Mouse (Mus musculus): ENCODE data around the gene Ankrd55. TPM values are rescaled to one million over a fixed set of nuclear protein-coding genes. Genes with fewer than 3 reads are reported as not detected.
"Not testable (repeated sequence)": the region's sequence is repeated elsewhere in the genome, so short reads cannot be mapped to it uniquely, and the experiment has no call there.

Ankrd55 gene
- total and polyA plus RNA-seq, 2 experiments, result 0.09 to 0.10 TPM

- 91% methylated on average over 6 of the region's 6 CpGs for WGBS
- Histone ChIP-seq H3K4me3 (ENCODE audit: insufficient read depth, low read depth, low read length) (no peak overlapping the region), H3K9ac (ENCODE audit: low read depth, low read length) (no peak overlapping the region), H3K27ac (replicated peaks; ENCODE audit: insufficient read depth, low read depth, low read length) (no peak overlapping the region), H3K4me1 (ENCODE audit: control insufficient read depth, insufficient read depth, low read length) (no peaks in the 10 kb centered on the region), H3K27me3 (ENCODE audit: control insufficient read depth, insufficient read depth, low read length) (no peaks in the 10 kb centered on the region), H3K36me3 (ENCODE audit: control insufficient read depth, insufficient read depth, low read length) (no peaks in the 10 kb centered on the region), H3K79me2 (ENCODE audit: control insufficient read depth, insufficient read depth, low read length) (no peaks in the 10 kb centered on the region)
- TF ChIP-seq CTCF (IDR thresholded peaks at IDR 0.05; ENCODE audit: low read depth, low read length) (no peak), POLR2A (IDR thresholded peaks at IDR 0.05; ENCODE audit: extremely low read depth, insufficient read depth, low read length) (no peak)
- DNase-seq (ENCODE audit: extremely low read depth, low read depth, low spot score), result no peak
Measured at GRCm38 (mm10) chr13:112294446-112294845, 6.2 kb downstream of the Ankrd55 start.

GRCm38 (mm10) chr13:112297781-112298180 lies 9.5 kb downstream of the Ankrd55 start:
- Histone ChIP-seq H3K79me2 (ENCODE audit: control insufficient read depth, insufficient read depth, low read length) (no peaks in the 10 kb centered on the region), H3K4me3 (ENCODE audit: insufficient read depth, low read depth, low read length) (no peak overlapping the region), H3K36me3 (ENCODE audit: control insufficient read depth, insufficient read depth, low read length) (no peaks in the 10 kb centered on the region), H3K27me3 (ENCODE audit: control insufficient read depth, insufficient read depth, low read length) (no peaks in the 10 kb centered on the region), H3K9ac (ENCODE audit: low read depth, low read length) (no peak overlapping the region), H3K27ac (replicated peaks; ENCODE audit: insufficient read depth, low read depth, low read length) (no peak overlapping the region), H3K4me1 (ENCODE audit: control insufficient read depth, insufficient read depth, low read length) (no peaks in the 10 kb centered on the region)
- no peak for DNase-seq (ENCODE audit: extremely low read depth, low read depth, low spot score)
- no peak for TF ChIP-seq POLR2A (IDR thresholded peaks at IDR 0.05; ENCODE audit: extremely low read depth, insufficient read depth, low read length)
- TF ChIP-seq CTCF (IDR thresholded peaks at IDR 0.05; ENCODE audit: low read depth, low read length), result no peak
- 88% methylated on average over 6 of the region's 6 CpGs for whole genome bisulfite sequencing

- Histone ChIP-seq H3K36me3 (ENCODE audit: control insufficient read depth, insufficient read depth, low read length) (no peaks in the 10 kb centered on the region), H3K27me3 (ENCODE audit: control insufficient read depth, insufficient read depth, low read length) (no peaks in the 10 kb centered on the region), H3K4me1 (ENCODE audit: control insufficient read depth, insufficient read depth, low read length) (no peaks in the 10 kb centered on the region), H3K9ac (ENCODE audit: low read depth, low read length) (no peak overlapping the region), H3K27ac (replicated peaks; ENCODE audit: insufficient read depth, low read depth, low read length) (no peak overlapping the region), H3K4me3 (ENCODE audit: insufficient read depth, low read depth, low read length) (no peak overlapping the region), H3K79me2 (ENCODE audit: control insufficient read depth, insufficient read depth, low read length) (no peaks in the 10 kb centered on the region)
- DNase-seq (ENCODE audit: extremely low read depth, low read depth, low spot score), result no peak
- TF ChIP-seq POLR2A (IDR thresholded peaks at IDR 0.05; ENCODE audit: extremely low read depth, insufficient read depth, low read length), result no peak
- no peak for TF ChIP-seq CTCF (IDR thresholded peaks at IDR 0.05; ENCODE audit: low read depth, low read length)
- WGBS, result 91% methylated on average over 2 of the region's 2 CpGs
Measured at GRCm38 (mm10) chr13:112303429-112303828, 15.2 kb downstream of the Ankrd55 start.

- H3K79me2 ChIP-seq (ENCODE audit: control insufficient read depth, insufficient read depth, low read length), result no peaks in the 10 kb centered on the region
- no peak overlapping the region for H3K27ac ChIP-seq (replicated peaks; ENCODE audit: insufficient read depth, low read depth, low read length)
- WGBS, result 17% methylated on average over 1 of the region's 1 CpGs
- H3K27me3 ChIP-seq (ENCODE audit: control insufficient read depth, insufficient read depth, low read length), result no peaks in the 10 kb centered on the region
- H3K4me3 ChIP-seq (ENCODE audit: insufficient read depth, low read depth, low read length), result no peak overlapping the region
- DNase-seq (ENCODE audit: extremely low read depth, low read depth, low spot score), result peak; percentile 77
- no peak for TF ChIP-seq POLR2A (IDR thresholded peaks at IDR 0.05; ENCODE audit: extremely low read depth, insufficient read depth, low read length)
- peak; percentile 68 for TF ChIP-seq CTCF (IDR thresholded peaks at IDR 0.05; ENCODE audit: low read depth, low read length)
- H3K36me3 ChIP-seq (ENCODE audit: control insufficient read depth, insufficient read depth, low read length), result no peaks in the 10 kb centered on the region
- H3K9ac ChIP-seq (ENCODE audit: low read depth, low read length), result no peak overlapping the region
- no peaks in the 10 kb centered on the region for H3K4me1 ChIP-seq (ENCODE audit: control insufficient read depth, insufficient read depth, low read length)
Measured at GRCm38 (mm10) chr13:112308672-112309071, 20.4 kb downstream of the Ankrd55 start.

- H3K9ac ChIP-seq (ENCODE audit: low read depth, low read length); H3K27me3 ChIP-seq (ENCODE audit: control insufficient read depth, insufficient read depth, low read length); H3K79me2 ChIP-seq (ENCODE audit: control insufficient read depth, insufficient read depth, low read length); H3K27ac ChIP-seq (replicated peaks; ENCODE audit: insufficient read depth, low read depth, low read length); H3K36me3 ChIP-seq (ENCODE audit: control insufficient read depth, insufficient read depth, low read length); DNase-seq (ENCODE audit: extremely low read depth, low read depth, low spot score); H3K4me1 ChIP-seq (ENCODE audit: control insufficient read depth, insufficient read depth, low read length); H3K4me3 ChIP-seq (ENCODE audit: insufficient read depth, low read depth, low read length): not testable (repeated sequence)
- 71% methylated on average over 3 of the region's 3 CpGs for WGBS
Measured at GRCm38 (mm10) chr13:112311611-112312010, 23.4 kb downstream of the Ankrd55 start.

- Histone ChIP-seq H3K36me3 (ENCODE audit: control insufficient read depth, insufficient read depth, low read length) (no peaks in the 10 kb centered on the region), H3K4me1 (ENCODE audit: control insufficient read depth, insufficient read depth, low read length) (peaks cover 11% of the 10 kb centered on the region), H3K27me3 (ENCODE audit: control insufficient read depth, insufficient read depth, low read length) (no peaks in the 10 kb centered on the region), H3K4me3 (ENCODE audit: insufficient read depth, low read depth, low read length) (no peak overlapping the region), H3K79me2 (ENCODE audit: control insufficient read depth, insufficient read depth, low read length) (no peaks in the 10 kb centered on the region), H3K27ac (replicated peaks; ENCODE audit: insufficient read depth, low read depth, low read length) (no peak overlapping the region), H3K9ac (ENCODE audit: low read depth, low read length) (no peak overlapping the region)
- WGBS, result 49% methylated on average over 3 of the region's 3 CpGs
- TF ChIP-seq CTCF (IDR thresholded peaks at IDR 0.05; ENCODE audit: low read depth, low read length) (no peak), POLR2A (IDR thresholded peaks at IDR 0.05; ENCODE audit: extremely low read depth, insufficient read depth, low read length) (no peak)
- no peak for DNase-seq (ENCODE audit: extremely low read depth, low read depth, low spot score)
Measured at GRCm38 (mm10) chr13:112315442-112315841, 27.2 kb downstream of the Ankrd55 start.
